Mouse (Mus musculus): ENCODE measurements around the gene Got1.

- TF ChIP-seq CTCF (IDR thresholded peaks at IDR 0.05; ENCODE audit: borderline replicate concordance, insufficient read depth, low read length) (no peak), POLR2A (IDR thresholded peaks at IDR 0.05; ENCODE audit: low read depth, low read length) (no peak)
These were observed 55.1 kb downstream of the Got1 start for GRCm38 (mm10) chr19:43469333-43469732.

All from embryonic fibroblast, embryonic 13.5 days (primary cell).